Mouse (Mus musculus) adrenal gland, postnatal 4 days (tissue): Measurements from ENCODE around the gene Riok1. TPM values are rescaled to one million over a fixed set of nuclear protein-coding genes. Genes with fewer than 3 reads are reported as not detected.

Experiments
- DNase-seq, 2 experiments: peaks; one replicate each; pipeline ENCODE4 v3.0.0; 2021 to 2022; ENCODE audit warnings: low spot score in 2 of 2, mixed read lengths in 2 of 2
- total RNA-seq, 2 experiments: library from RNA; stranded (reverse); gene quantifications; 2 replicates each; pipeline ENCODE4 v1.2.3; 2021

The Riok1 gene
- total RNA-seq, 2 experiments from 2014 or later: 47.8 to 52.6 TPM

DNA sequence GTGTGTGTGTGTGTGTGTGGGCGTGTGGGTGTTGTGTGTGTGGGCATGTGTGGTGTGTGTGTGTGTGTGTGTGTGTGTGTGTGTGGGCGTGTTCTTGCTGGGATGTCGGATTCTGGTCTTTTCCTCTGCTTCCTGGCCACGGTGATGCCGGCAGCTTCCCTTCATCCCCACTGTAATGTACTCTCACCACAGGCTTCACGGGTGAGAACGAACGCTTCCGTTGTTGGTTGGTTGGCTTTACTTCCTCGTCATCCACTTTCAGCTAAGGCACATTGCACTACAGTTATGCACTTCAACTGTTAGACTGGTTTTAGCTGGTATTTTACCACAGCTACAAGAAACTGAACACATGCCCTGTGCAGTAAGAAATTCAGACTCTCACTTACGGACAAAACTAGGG lies 25.9 kb downstream of the Riok1 start:
- DNase-seq: no peak

DNA sequence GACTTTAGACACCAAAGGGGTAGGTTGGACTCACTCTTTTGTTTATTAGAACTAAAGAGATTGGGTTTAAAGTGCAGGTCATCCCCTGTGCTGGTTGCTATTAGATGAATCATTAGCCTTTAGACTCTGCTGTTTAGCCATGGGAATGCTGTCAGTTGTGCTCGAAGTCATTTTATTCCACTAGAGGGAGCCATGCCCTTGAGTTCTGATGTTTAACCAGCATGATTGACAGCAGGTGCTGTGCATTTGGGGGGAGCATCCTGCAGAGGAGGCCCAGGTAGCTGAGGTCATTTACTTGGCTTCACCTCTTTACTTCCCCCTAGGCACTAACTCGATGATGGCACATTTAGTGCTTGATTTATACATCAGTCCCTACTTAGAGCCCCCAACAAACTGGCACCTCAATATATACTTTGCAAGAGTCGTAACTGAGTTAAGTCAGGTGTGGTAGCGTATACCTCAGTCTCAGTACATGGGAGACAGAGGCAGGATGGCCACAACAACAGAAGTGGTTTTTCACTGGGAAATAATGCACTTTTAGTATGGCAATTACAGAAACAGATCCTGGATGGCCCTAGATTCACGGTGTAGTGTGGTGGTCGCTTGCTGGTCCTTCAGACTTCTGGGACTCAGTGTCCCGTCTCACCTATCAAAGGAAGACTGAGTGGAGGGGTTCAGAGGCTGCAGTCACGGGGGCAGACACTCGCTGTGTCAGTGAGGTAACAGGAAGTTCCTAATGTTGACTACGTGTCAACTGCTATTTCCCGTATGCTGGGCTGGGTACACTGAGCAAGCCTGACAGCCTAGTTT lies 28.3 kb downstream of the Riok1 start:
- no peak for DNase-seq

DNA sequence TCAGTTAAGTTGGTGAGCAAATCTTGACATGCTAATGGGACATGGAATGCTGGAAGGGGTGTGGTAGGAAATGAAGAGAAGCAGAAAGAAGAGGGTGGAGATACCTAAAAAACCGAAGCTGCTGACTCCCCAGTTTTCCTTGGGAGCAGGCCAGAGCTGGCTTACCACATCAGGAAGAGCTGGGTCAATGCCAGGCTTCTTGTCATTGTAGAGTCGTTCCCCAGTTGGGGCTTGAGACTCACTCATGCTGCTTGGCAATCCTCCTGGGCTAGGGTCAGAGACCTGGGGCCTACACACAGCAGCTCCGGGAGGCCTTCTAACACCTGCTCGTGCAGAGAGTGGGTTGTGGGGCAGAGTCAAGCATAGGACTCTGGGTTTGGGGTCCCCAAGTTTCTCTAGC lies 34.1 kb downstream of the Riok1 start:
- peak in 1 of 2 experiments; percentile 23 for DNase-seq

DNA sequence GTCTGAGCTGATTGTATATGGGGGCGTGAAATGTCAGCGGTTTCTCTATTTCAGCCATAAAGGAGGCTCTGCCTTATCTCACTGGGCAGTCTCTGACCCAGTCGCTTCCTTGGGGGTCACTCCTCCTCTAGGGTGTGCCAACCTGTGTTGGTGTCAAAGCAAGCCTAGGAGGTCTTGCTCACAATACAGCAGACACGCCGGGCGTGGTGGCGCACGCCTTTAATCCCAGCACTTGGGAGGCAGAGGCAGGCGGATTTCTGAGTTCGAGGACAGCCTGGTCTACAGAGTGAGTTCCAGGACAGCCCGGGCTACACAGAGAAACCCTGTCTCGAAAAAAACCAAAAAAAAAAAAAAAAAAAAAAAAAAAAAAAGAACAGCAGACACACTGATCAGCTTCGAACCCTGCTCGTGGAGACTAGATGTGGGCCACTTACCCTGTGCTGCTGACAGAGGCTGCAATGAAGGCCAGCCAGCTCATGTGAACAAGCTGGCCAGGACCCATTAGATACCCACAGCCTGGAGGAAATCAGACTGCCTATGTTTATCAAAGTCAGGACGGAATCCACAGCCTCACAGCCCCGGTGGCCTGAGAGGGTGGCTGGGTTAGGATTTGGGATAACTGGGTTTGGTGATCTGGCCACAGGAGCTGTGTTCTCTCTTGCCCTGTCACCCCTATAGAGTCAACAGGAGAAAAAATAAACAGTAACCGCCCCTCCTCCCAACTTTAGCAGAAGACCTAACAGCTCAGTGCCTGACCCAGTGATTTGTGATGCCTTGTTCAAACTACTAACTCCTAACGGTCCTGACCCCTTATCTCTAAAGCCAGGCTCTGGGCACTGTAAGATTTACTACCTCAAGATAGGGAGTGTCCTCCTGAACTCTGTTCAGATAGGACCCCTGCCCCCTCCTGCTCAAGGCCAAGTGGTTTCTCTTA lies 36.8 kb downstream of the Riok1 start:
- no peak for DNase-seq

DNA sequence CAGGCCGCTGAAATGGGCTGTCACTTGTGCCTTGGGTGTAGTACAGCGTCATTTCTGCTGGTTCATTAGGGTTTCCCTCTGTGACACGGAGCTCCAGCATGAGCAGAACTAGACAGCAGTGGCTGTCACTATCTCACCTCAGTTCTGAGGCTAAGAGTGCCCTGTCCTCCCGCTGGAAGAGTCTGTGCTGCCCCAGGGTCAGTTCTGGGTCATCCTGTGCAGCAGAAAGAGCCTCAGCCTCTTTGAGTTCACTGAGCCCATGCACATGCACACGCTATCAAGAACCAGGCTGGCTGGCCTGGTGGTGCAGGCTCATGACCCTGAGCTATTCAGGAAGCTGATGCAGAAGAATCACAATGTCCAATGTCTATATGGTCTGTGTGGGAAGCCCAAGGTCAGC lies 37.6 kb downstream of the Riok1 start:
- DNase-seq: no peak

DNA sequence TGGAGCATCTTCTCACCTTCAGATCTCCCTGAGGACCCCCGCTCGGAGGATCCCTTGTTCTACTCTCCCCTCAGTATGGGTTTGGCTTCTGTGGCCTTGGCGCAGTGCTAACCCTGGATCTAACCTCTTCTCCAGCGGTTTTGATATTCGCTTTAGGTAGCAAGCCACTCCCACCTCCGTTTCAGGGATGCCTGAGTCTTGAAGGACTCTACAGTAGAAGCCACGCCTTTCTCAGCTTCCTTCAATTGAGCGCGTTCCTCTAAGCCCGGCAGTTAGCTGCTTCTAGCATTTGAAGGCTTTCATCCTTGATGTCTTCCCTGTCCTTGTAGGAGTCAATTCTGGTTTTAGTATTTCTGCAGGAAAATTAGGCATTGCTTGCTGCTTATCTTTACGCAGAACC lies 40.3 kb downstream of the Riok1 start:
- DNase-seq: no peak

DNA sequence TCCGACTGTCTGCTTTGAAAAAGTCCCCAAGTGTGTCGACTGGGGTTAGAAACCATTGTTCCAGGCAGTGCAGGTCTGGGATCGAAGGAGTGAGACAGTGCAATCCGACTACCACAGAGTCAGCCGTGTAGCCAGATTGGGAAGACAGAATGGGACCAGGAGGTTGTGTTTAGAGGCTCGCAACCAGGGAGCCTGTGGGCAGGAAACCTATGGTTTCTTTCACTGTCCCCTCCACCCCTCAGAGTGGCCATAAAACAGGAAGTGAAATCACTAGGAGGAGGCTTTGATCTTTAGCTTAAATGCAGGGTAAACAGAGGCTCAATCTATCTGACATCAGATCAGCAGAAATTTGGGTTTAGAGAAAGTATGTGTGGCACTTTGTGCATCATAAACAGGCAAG lies 42.0 kb downstream of the Riok1 start:
- no peak for DNase-seq

DNA sequence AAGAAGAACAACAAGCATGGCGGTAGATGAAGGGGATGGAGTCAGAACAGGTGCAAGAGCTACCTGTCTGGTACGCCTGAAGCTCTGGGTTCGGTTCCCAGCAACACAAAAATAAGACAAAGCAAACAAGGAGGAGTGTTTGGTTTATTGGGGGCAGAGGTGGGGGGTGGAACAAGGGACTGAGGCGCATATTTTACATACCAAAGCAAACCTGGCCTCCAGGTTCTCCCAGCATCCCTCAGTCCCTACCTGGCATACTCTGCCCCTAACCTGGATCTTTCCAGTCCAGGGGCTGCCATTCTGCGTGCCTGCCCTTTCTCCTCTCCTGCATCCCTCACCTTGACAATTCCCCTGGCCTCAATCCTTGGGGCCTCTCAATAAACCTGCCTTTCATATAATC lies 42.6 kb downstream of the Riok1 start:
- DNase-seq: no peak

DNA sequence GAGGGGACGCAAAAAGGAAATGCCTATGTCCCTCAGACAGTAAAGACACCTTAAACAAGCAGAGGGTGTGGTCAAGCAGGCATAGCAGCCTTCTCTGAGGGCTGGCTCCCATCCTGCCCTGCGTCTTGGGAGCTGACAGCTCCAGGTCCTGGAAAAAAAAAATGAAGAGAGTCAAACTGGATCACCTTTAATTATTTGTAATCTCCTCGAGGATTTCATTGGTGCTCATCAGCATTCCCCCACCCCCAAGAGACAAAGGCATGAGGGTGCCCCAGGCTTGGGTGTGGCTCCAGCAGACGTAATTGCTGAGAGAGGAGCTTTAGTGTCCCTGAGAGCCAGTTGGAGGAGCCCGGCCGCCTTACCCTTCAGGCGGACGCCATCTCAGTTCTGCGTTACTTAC lies 43.2 kb downstream of the Riok1 start:
- DNase-seq: no peak

DNA sequence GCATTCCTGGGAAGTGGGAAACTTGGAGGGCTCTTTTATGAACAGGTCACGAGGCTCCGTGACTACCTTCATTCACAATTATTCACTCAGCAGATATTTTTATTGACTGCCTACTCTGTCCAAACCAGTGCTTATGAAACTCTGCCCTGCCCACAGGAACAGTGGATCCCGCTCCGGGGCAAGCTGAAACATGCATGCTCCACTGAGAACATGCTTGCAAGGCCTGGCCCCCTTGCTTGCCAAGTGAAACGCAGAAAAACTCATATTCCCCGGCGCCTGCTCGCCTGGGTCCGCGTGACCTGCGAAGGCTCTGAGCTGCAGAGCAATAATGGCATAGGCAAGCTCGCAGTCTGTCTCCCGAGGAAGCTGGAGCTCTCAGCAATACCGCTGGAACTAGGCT lies 43.9 kb downstream of the Riok1 start:
- no peak for DNase-seq

DNA sequence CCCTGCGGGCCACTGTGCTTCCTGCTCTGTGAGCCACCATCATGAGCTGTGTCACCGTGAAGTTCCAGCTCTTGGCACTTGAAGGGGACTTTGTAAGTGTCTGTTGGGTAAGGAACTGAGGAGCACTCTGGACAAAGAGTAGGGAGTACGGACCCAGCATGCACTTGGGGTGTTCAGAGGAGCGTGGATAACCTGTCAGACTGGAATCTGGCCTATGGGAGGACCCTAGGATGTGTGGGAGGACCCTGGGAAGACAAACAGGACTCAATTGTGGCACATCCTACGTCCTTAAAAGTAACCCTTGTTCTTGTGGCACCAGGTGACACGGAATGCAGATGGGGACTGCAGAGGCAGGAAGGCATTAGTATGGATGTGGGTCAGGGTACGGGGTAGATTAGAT lies 44.4 kb downstream of the Riok1 start:
- DNase-seq: no peak

DNA sequence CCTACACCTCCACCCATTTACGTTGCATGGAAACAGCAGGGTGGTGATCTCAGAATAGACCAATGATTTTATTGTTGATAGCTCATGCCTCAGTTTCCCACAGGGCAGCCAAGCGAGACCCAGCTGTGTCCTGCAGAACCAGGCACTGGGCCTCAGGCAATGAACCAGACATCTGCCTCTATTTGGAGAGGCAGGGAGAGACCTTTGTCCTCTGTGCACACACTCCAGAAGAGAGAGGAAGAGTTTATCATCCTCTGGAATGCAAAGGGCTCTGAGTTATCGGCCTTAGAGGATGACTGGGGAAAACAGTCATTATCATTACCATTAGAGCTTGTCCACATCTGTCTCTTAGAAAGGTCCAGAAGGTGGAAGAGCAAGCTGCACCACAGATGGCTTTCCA lies 49.9 kb downstream of the Riok1 start:
- no peak for DNase-seq

DNA sequence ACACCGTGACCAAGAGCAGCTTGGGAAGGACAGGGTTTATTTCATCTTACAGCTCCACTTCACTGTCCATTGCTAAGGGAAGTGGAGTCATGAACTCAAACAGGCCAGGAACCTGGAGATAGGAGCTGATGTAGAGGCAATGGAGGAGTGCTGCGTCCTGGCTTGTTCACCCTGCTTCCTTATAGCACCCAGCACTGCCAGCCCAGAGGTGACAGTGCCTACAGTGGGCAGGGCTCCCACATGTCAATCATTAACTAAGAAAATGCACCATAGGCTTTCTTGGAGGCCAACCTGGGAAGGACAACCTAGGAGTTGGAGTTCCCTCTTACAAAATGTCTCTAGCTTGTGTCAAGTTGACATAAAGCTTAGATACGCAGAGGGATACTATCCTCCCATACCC lies 51.2 kb downstream of the Riok1 start:
- no peak for DNase-seq

DNA sequence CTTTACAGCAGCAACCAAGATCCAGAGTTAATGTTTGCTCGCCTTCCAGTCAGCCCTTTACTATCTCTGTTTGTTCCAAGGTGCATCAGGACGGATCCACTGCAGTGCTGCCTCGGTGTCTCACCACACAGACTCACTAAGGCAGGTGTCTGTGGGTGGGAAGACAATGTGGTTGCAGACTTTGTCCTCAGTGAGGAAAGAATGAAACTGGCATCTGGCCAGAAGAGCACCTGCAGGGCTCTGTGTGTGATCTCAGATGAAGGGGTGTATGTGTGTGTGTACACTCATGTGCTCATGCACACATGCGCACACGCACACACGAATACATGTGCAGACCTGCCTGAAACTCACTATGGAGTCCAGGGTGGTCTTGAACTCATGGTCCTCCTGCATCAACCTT lies 52.7 kb downstream of the Riok1 start:
- DNase-seq: no peak

DNA sequence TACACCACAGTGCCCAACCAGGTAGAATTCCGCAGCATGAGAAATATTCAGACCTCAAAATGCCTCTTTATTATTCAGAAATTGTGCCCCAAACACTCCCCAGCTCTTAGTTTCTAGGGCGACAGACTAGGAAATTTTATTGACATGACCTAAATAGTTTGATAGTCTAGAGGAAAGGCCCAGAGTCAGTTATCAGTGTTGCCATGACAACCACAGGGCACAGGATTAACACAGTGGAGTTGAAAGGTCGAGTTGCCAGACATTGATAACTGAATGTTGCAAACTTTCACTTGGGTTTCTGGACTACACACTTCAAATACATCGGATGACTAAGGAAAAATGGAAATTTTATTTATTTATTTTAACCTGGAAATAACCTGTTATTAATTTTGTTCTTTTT lies 53.1 kb downstream of the Riok1 start:
- DNase-seq: no peak

DNA sequence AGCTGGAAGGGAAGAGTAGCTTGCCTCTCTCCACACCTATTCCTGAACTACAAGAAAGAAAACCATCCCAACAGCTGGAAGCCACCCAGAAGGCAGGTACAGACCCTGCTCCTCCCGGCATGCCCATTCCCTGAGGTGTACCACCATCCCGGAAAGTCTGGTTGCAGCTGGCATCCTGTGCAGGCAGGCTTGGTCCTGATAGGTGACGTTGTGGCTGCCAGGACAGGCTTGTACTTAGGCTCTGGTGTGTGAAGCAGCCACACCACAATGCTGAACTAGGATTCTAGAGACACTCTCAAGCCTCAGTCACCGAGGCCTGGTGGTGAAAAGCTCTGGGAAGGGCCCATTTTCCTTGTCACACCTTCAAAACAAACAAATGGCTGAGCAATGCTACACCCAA lies 59.4 kb downstream of the Riok1 start:
- DNase-seq: no peak

DNA sequence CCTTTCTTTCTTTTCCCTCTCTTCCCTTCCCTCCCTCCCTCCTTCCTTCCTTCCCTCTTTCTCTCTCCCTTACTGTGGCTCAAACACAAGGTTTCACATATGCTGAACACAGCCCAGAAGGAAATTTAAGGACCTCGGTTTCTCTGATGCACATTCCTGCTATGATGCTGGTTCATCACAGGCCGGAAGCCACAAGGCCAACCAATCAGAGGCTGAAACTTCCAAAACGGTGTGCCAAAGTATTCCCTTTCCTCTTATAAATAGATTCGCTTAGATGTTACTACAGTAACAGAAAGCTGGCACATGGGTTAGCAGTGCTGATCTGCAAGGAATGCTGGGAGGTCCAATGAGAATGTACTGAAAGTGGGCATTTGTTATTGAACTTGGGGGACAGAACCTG lies 66.6 kb downstream of the Riok1 start:
- DNase-seq: no peak

DNA sequence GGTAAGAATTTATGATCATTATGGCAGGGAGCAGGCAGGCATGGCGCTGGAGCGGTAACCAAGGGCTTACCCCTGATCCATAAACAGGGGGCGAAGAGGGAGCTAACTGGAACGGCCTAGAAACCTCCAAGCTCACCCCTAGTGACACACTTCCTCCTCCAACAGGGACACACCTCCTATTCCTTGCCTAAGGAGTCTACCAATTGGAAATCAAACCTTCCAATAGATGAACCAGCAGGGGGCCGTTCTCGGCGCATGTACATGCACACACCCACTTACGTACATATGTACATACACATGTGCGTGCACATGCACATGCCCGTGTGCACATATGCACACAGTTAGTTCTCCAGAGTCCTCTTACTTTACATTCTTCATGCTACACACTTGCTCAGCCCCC lies 67.7 kb downstream of the Riok1 start:
- DNase-seq: no peak

DNA sequence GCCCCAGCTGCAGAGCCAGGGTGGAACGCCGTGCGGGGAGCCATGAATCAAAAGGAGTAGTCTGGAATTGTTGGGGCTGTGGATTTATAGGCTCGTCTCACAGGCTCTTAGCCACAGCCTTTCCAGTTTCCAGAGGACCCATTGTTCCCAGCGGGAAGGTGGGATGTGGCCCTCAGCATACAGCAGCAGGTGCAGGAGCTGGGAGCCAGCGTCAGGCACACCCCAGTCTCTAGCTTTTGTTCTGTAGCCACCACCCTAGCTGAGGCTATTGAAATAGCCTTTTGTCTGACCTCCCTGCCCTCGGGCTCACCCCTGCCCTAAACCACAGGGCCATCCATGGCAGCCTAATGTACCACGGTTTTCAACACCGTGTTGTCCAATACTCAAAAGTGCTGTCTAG lies 72.3 kb downstream of the Riok1 start:
- no peak for DNase-seq
